Mouse (Mus musculus): ENCODE measurements around the gene 1810062G17Rik.

GRCm38 (mm10) chr3:36462348-36462747 lies 13.4 kb upstream of the 1810062G17Rik start:
- TF ChIP-seq TAL1 (IDR thresholded peaks at IDR 0.05; ENCODE audit: low read length) (no peak), GATA1 (IDR thresholded peaks at IDR 0.05; ENCODE audit: low read length) (no peak)

Measured in erythroblast, embryonic 14.5 days (primary cell).